Mouse (Mus musculus): ENCODE data around the gene Frrs1.
A peak's percentile ranks its signal among the peaks of the same experiment; 100 is the strongest.

The Frrs1 gene

GRCm38 (mm10) chr3:116848099-116848498, 11.2 kb upstream of the Frrs1 start:
- DNase-seq (ENCODE audit: low spot score), result no peak

- DNase-seq (ENCODE audit: low spot score), result no peak
Observed at GRCm38 (mm10) chr3:116848936-116849335, 10.3 kb upstream of the Frrs1 start.

- no peak for DNase-seq (ENCODE audit: low spot score)
Observed at GRCm38 (mm10) chr3:116850376-116850775, 8.9 kb upstream of the Frrs1 start.

GRCm38 (mm10) chr3:116852421-116852820, 6.8 kb upstream of the Frrs1 start:
- DNase-seq (ENCODE audit: low spot score), result no peak

GRCm38 (mm10) chr3:116857611-116858010, 1.7 kb upstream of the Frrs1 start:
- no peak for DNase-seq (ENCODE audit: low spot score)

GRCm38 (mm10) chr3:116859752-116860151, 488 bp downstream of the Frrs1 start:
- no peak for DNase-seq (ENCODE audit: low spot score)

- DNase-seq (ENCODE audit: low spot score), result no peak
Observed at GRCm38 (mm10) chr3:116860333-116861222, 1.3 kb downstream of the Frrs1 start.

GRCm38 (mm10) chr3:116861223-116861539, 1.9 kb downstream of the Frrs1 start:
- no peak for DNase-seq (ENCODE audit: low spot score)

GRCm38 (mm10) chr3:116861540-116862067, 2.3 kb downstream of the Frrs1 start:
- DNase-seq (ENCODE audit: low spot score), result peak; percentile 60

- no peak for DNase-seq (ENCODE audit: low spot score)
Observed at GRCm38 (mm10) chr3:116862621-116863020, 3.4 kb downstream of the Frrs1 start.

- no peak for DNase-seq (ENCODE audit: low spot score)
Observed at GRCm38 (mm10) chr3:116864421-116864820, 5.2 kb downstream of the Frrs1 start.

GRCm38 (mm10) chr3:116865199-116865636, 6.0 kb downstream of the Frrs1 start:
- no peak for DNase-seq (ENCODE audit: low spot score)

- DNase-seq (ENCODE audit: low spot score), result no peak
Observed at GRCm38 (mm10) chr3:116870372-116870771, 11.1 kb downstream of the Frrs1 start.

GRCm38 (mm10) chr3:116882221-116882960, 23.1 kb downstream of the Frrs1 start:
- DNase-seq (ENCODE audit: low spot score), result no peak

- no peak for DNase-seq (ENCODE audit: low spot score)
Observed at GRCm38 (mm10) chr3:116884941-116885340, 25.7 kb downstream of the Frrs1 start.

GRCm38 (mm10) chr3:116889358-116889757, 30.1 kb downstream of the Frrs1 start:
- DNase-seq (ENCODE audit: low spot score), result no peak

- no peak for DNase-seq (ENCODE audit: low spot score)
Observed at GRCm38 (mm10) chr3:116890576-116890975, 31.3 kb downstream of the Frrs1 start.

- DNase-seq (ENCODE audit: low spot score), result no peak
Observed at GRCm38 (mm10) chr3:116891436-116892205, 32.4 kb downstream of the Frrs1 start.

GRCm38 (mm10) chr3:116892206-116892563, 32.9 kb downstream of the Frrs1 start:
- no peak for DNase-seq (ENCODE audit: low spot score)

GRCm38 (mm10) chr3:116892872-116893271, 33.6 kb downstream of the Frrs1 start:
- DNase-seq (ENCODE audit: low spot score), result no peak

GRCm38 (mm10) chr3:116904158-116904557, 44.9 kb downstream of the Frrs1 start:
- DNase-seq (ENCODE audit: low spot score), result peak; percentile 78

- no peak for DNase-seq (ENCODE audit: low spot score)
Observed at GRCm38 (mm10) chr3:116905898-116906297, 46.6 kb downstream of the Frrs1 start.
